Mouse (Mus musculus): ENCODE results near the gene Atf7ip2. TPM values are rescaled to one million over a fixed set of nuclear protein-coding genes. Genes with fewer than 3 reads are reported as not detected.

The Atf7ip2 gene
- polyA plus RNA-seq, 1 experiment from 2014 or later = 0.19 TPM

GRCm38 (mm10) chr16:10300231-10301186 is 108.0 kb downstream of the Atf7ip2 start:
- ATAC-seq (replicated peaks) = no peak
- 84% methylated on average over 3 of the region's 3 CpGs for WGBS
- peaks cover 2% of the 10 kb centered on the region; the same call in 1 of the 2 replicates for H3K4me1 ChIP-seq

More at GRCm38 (mm10) chr16:10300231-10301186, 108.0 kb downstream of the Atf7ip2 start:
- H3K4me2 ChIP-seq (replicated peaks) = no peak overlapping the region
- H3K4me3 ChIP-seq = no peak overlapping the region
- no peaks in the 10 kb centered on the region for H3K9me3 ChIP-seq
- no peaks in the 10 kb centered on the region for H3K27me3 ChIP-seq
- H3K36me3 ChIP-seq = no peaks in the 10 kb centered on the region
- H3K27ac ChIP-seq (replicated peaks) = no peak overlapping the region
- H3K9ac ChIP-seq (replicated peaks) = no peak overlapping the region

Small RNA genes within 50 kb of the gene (microRNA-seq; reads per million reads assigned to microRNA genes)
- not detected for gene Gm22932

Other genes with a start within 250 kb of the Atf7ip2 start
- gene Grin2a, start 197.2 kb upstream of the Atf7ip2 start, polyA plus RNA-seq (2015; fragmentation: Nextera tagmentation; extraction: Ambion mirVana) = 2.2 TPM in 2 replicates
- not detected in 2 replicates for gene Rpl39l, start 22.5 kb upstream of the Atf7ip2 start, polyA plus RNA-seq (2015; fragmentation: Nextera tagmentation; extraction: Ambion mirVana)
- gene Emp2, start 121.3 kb downstream of the Atf7ip2 start, polyA plus RNA-seq (2015; fragmentation: Nextera tagmentation; extraction: Ambion mirVana) = 5.9 and 7.2 TPM in 2 replicates
- gene Tekt5, start 202.8 kb downstream of the Atf7ip2 start, polyA plus RNA-seq (2015; fragmentation: Nextera tagmentation; extraction: Ambion mirVana) = 2.4 and 3.0 TPM in 2 replicates
- gene Nubp1, start 219.2 kb downstream of the Atf7ip2 start, polyA plus RNA-seq (2015; fragmentation: Nextera tagmentation; extraction: Ambion mirVana) = 45.9 and 48.6 TPM in 2 replicates

Data from forebrain, embryonic 15.5 days (tissue).